Mouse (Mus musculus) neutrophil, adult 5-6 weeks (primary cell): ENCODE data around the gene Taf9. TPM values are rescaled to one million over a fixed set of nuclear protein-coding genes. Genes with fewer than 3 reads are reported as not detected.

Experiments used
- ATAC-seq: fragments of 151-379, 151-347 bp; 2 replicates; pipeline ENCODE4 v1.8.0; 2017; ENCODE audit warnings: mild to moderate bottlenecking, moderate TSS enrichment; ENCODE audit not compliant: insufficient number of reproducible peaks, poor library complexity, low FRiP score, severe bottlenecking; ENCODE audit errors: extremely low read depth
- total RNA-seq: library from RNA; stranded (forward); fragments of 200-1000 nt; gene quantifications from 2 replicates; pipeline ENCODE4 v1.2.3, GENCODE M21; 2017

Taf9 gene
- total RNA-seq, 1 experiment from 2014 or later = 3.5 TPM

DNA sequence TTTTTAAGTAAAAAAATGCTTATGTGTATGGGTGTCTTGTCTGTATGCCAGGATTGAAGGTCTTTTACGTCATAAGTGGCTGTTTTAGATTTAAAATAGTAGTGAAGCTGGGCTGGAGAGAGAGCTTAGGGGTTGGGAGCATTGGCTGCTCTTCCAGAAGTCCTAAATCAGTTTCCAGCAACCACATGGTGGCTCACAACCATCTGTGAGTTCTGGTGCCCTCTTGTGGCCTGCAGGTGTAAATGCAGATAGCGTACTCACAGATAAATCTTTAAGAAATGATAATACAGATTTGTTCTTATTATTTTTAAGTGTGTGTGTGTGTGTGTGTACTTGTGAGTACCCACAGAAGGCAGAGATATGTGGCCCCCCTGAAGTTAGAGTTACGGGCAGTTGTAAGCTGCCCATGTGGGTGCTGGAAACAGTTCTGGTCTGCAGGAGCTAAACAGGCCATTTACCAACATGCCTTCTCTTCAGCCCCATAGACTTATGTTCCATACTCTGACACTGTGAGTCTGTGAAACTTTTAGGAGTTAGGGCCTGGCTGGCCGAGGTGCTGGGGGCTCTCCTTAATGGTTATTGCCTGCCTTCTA, 8.6 kb downstream of the Taf9 start:
- ATAC-seq = peak; percentile 76

DNA sequence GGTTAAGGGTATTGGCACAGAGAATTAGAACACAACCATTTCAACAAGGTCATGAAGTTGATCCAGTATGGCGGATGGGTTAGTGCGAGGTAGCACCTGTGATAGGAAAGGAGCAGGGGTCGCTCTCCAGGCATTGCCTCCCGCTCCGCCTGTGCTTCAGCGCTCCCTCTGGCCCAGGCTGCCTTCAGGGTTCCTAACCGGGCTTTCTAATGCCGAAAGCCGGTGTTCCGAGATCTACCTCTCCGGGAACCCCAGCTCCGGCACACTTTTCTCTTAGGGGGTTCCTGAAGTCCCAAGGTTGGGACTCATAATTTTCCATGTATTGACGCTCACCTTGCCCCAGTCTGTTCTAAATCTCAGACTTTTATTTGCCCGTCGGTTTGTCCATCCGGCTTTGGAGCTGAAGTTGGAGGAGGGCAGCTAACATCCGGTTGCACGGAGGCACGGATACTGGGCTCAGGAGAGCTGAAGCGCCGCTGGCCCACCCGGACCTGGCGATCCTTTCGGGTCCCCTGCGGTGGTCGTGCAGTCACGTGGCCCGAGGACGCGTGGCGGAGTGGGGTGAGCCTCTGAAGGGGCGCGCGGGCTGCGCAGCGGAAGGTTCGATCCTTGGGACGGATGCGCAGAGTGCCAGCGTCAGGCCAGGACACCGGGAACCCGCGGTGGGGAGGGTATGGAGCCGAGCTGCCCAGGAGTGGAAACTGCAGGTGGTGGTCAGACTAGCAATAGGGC, 18.1 kb downstream of the Taf9 start, which contains the start of gene Ccdc125:
Gene Ccdc125, plus strand, starts transcription at position 427 of the 732 bp plus-strand sequence.
- peak; percentile 37 for ATAC-seq

GRCm38 (mm10) chr13:100670181-100670741, 18.9 kb downstream of the Taf9 start:
- no peak for ATAC-seq

DNA sequence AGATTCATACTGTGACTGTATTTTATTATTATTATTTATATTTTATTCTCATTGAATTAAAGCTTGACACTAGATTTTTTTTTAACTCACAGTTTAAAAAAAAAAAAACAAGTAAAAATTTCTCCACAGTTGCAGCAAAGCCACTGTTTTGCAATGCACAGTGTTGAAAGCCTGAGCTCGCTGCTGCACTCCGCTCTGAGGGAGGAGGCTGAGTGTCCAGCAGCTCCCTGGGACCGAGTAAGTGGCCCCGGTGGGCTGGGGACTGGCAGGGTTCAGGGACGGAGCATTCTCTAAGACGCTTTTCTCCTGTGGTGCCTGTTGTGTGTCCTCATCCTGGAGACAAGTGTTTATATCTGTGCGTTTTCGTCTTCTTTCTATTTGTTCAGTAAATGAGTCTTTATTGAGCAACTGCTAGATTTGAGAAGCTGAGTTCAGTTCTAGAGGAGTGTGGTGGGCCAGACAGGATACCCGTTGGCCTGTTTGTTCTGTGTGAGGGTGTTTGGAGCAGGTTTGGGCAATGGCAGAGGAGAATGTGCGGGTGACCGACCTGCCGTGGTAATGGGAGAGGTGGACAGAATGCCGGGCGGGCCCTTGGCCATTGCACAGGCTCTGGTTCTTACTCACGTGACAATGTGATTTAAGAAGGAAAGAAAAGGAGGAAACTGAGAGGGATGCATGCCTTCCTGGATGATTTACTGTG, 24.7 kb downstream of the Taf9 start:
- ATAC-seq = peak; percentile 52; the same call in 1 of the 2 replicates

- ATAC-seq = no peak
Measured at GRCm38 (mm10) chr13:100681615-100682014, 30.2 kb downstream of the Taf9 start.

GRCm38 (mm10) chr13:100682837-100683236, 31.5 kb downstream of the Taf9 start:
- ATAC-seq = no peak

DNA sequence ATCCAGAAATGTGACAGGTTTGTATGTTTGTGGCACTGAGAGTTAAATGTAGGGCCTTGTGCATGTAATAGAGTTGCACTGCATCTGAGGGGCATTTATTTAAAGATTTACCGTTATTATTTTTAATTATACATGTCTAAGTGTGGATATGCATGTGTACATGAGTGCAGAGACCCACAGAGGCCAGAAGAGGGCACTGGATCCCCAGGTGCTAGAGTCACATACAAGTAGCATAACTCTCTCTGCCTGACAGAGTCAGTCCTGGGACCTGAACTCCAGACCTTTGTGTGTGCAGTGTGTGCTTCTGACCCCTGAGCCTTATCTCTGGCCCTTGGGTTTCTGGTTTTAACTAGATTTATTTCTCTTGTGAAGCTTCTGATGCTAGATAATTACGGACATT, 33.0 kb downstream of the Taf9 start:
- ATAC-seq = peak; percentile 81

DNA sequence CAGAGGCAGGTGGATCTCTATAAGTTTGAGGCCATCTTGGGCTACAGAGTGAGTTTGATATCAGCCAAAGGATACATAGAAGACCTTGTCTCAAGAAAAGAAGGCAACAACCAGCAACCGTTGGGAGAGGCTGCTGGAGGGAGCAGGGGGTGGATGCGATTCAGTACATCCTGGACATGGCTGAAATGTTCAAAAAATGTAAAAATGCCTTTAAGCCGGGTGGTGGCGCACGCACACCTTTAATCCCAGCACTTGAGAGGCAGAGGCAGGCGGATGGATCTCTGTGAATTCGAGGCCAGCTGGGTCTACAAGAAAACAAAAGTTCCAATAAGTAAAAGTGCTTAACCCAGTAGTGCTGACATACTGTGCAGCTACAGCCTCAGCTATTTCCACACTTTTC, 36.1 kb downstream of the Taf9 start:
- ATAC-seq = no peak

- no peak for ATAC-seq
Measured at GRCm38 (mm10) chr13:100697541-100697940, 46.2 kb downstream of the Taf9 start.

DNA sequence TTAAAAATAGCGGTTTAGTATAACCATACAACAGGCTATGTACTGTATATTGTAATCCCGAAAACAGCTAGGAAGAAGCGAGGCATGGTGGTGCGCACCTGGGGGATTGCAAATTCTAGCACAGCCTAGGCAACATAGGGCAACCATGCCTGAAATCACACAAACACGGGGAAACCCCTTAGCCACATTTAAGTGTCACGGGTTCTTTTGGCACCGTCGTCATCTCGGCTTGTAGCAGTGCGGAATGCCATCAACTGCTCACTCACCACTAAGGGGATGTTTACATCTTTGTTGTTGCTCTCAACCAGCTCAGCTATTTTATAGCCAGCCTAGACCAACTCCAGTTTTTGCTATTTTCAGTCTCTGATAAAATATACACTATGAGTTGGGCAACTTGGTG, 47.5 kb downstream of the Taf9 start:
- ATAC-seq = no peak

DNA sequence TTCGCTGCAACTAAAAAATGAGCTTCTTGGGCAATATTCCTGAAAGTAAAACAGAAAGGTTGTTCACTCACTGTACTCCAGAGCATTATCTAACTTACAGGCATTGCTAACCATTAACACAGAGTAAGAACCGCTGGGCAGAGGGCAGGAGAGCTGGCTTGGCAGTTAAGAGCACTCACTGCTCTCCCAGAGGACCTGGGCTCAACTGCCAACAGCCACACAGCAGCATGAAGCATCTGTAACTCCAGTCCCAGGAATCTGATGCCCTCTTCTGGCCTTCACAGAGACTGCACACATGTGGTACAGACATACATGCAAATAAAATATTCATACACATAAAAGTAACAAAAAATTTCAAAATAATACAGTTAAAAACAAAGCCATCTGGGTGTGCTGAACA, 52.1 kb downstream of the Taf9 start:
- no peak for ATAC-seq

Other genes starting within 250 kb of the Taf9 start
- gene Naip1, start 198.7 kb upstream of the Taf9 start, total RNA-seq = 1.1 and 1.7 TPM in 2 replicates
- 64.0 and 70.1 TPM in 2 replicates for gene Gtf2h2, start 159.0 kb upstream of the Taf9 start, total RNA-seq
- 0.47 TPM in 1 of 2 replicates, not detected in the other for gene Ocln, start 98.9 kb upstream of the Taf9 start, total RNA-seq
- gene Marveld2, start 34.6 kb upstream of the Taf9 start, total RNA-seq = 9.8 TPM in 2 replicates
- 70.1 and 94.7 TPM in 2 replicates for gene Ak6, start 600 bp upstream of the Taf9 start, total RNA-seq
- gene Rad17, start 528 bp upstream of the Taf9 start, total RNA-seq = 42.8 and 48.0 TPM in 2 replicates
- 30.0 and 30.5 TPM in 2 replicates for gene Ccdc125, start 18.1 kb downstream of the Taf9 start, total RNA-seq
- 31.4 and 31.7 TPM in 2 replicates for gene Cdk7, start 79.4 kb downstream of the Taf9 start, total RNA-seq
- gene Mrps36, start 93.1 kb downstream of the Taf9 start, total RNA-seq = 26.7 and 33.4 TPM in 2 replicates
- gene Cenph, start 124.3 kb downstream of the Taf9 start, total RNA-seq = 1.4 and 2.8 TPM in 2 replicates
- gene Ccnb1, start 135.0 kb downstream of the Taf9 start, total RNA-seq = 2.0 and 2.8 TPM in 2 replicates
- gene Slc30a5, start 181.8 kb downstream of the Taf9 start, total RNA-seq = 96.0 and 107 TPM in 2 replicates